Mouse (Mus musculus): ENCODE results near the gene Gm49373.
A peak's percentile ranks its signal among the peaks of the same experiment; 100 is the strongest.

Gene Gm49373

DNA sequence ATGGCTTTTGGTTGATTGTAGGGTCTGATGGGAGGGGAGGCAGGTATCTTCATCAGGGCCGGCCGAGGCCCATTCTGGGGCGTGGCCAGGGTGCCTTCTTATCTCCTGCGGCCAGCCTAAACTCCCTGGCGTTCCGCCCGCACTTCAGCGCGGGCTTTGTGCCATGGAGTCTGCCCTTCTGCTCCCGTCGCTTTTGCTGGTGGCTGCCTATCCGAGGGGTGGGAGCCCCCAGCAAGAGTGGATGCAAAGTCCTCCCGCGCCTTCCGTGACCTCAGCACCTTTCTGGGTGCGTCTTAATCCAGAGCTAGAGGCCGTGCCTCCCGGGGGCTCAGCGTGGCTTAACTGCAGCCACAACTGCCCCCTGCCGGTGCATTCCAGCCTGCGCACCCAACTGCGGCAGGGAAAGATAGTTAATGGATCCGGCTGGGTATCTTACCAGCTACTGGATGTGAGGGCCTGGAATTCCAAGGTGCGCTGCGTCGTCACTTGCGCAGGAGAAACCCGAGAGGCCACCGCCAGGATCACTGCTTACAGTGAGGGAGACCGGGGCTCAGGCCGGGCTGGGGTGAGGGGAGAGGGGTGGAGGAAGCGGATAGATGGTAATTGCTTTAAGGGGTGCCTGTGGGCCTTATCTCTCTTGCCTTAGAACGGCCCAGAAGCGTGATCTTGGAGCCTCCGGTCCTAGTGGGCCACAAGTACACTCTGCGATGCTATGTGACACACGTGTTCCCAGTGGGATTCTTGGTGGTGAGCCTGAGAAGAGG lies 43.4 kb downstream of the Gm49373 start, which contains the start of gene Icam4:
Icam4 (plus strand) TSS at position 83 of the 764 bp plus-strand sequence.
- no peak for TF ChIP-seq POU5F1 (IDR thresholded peaks at IDR 0.05; ENCODE audit: borderline replicate concordance, low read length)
- TF ChIP-seq CTCF (conservative IDR thresholded peaks at IDR 0.05; ENCODE audit: low read length): peak; percentile 84
- peaks cover 26% of the 10 kb centered on the region for H3K27me3 ChIP-seq (ENCODE audit: insufficient read depth, low read length)
- peaks cover 45% of the 10 kb centered on the region for H3K36me3 ChIP-seq (ENCODE audit: insufficient read depth, low read length)
- peaks cover 93% of the 10 kb centered on the region for H3K4me1 ChIP-seq (replicated peaks; ENCODE audit: low read depth, low read length)
- H3K9me3 ChIP-seq (ENCODE audit: low read length): no peaks in the 10 kb centered on the region
- peak within 1 kb of the TSS; percentile 74 for H3K4me3 ChIP-seq (replicated peaks; ENCODE audit: low read length)

GRCm38 (mm10) chr9:21028560-21029110 lies 44.3 kb downstream of the Gm49373 start:
- peaks cover 54% of the 10 kb centered on the region for H3K36me3 ChIP-seq (ENCODE audit: insufficient read depth, low read length)
- H3K9me3 ChIP-seq (ENCODE audit: low read length): no peaks in the 10 kb centered on the region
- TF ChIP-seq POU5F1 (IDR thresholded peaks at IDR 0.05; ENCODE audit: borderline replicate concordance, low read length): no peak
- TF ChIP-seq NANOG (IDR thresholded peaks at IDR 0.05; ENCODE audit: borderline replicate concordance, low read length): no peak
- TF ChIP-seq CTCF (conservative IDR thresholded peaks at IDR 0.05; ENCODE audit: low read length): no peak
- peaks cover 19% of the 10 kb centered on the region for H3K27me3 ChIP-seq (ENCODE audit: insufficient read depth, low read length)
- peak overlapping the region; percentile 74 for H3K4me3 ChIP-seq (replicated peaks; ENCODE audit: low read length)
- H3K4me1 ChIP-seq (replicated peaks; ENCODE audit: low read depth, low read length): peaks cover 94% of the 10 kb centered on the region

- Histone ChIP-seq H3K4me1 (replicated peaks; ENCODE audit: low read depth, low read length) (peaks cover 93% of the 10 kb centered on the region), H3K36me3 (ENCODE audit: insufficient read depth, low read length) (peaks cover 60% of the 10 kb centered on the region), H3K9me3 (ENCODE audit: low read length) (no peaks in the 10 kb centered on the region), H3K4me3 (replicated peaks; ENCODE audit: low read length) (peak overlapping the region; percentile 27; the same call in 1 of the 2 replicates), H3K27me3 (ENCODE audit: insufficient read depth, low read length) (peaks cover 11% of the 10 kb centered on the region)
- TF ChIP-seq CTCF (conservative IDR thresholded peaks at IDR 0.05; ENCODE audit: low read length) (no peak), POU5F1 (IDR thresholded peaks at IDR 0.05; ENCODE audit: borderline replicate concordance, low read length) (no peak), NANOG (IDR thresholded peaks at IDR 0.05; ENCODE audit: borderline replicate concordance, low read length) (no peak)
Observed at GRCm38 (mm10) chr9:21027774-21028290, 45.1 kb downstream of the Gm49373 start.

- Histone ChIP-seq H3K4me3 (replicated peaks; ENCODE audit: low read length) (peak overlapping the region; percentile 37; the same call in 1 of the 2 replicates), H3K4me1 (replicated peaks; ENCODE audit: low read depth, low read length) (peaks cover 95% of the 10 kb centered on the region), H3K9me3 (ENCODE audit: low read length) (no peaks in the 10 kb centered on the region), H3K27me3 (ENCODE audit: insufficient read depth, low read length) (peaks cover 2% of the 10 kb centered on the region), H3K36me3 (ENCODE audit: insufficient read depth, low read length) (peaks cover 70% of the 10 kb centered on the region)
- TF ChIP-seq NANOG (IDR thresholded peaks at IDR 0.05; ENCODE audit: borderline replicate concordance, low read length) (no peak), POU5F1 (IDR thresholded peaks at IDR 0.05; ENCODE audit: borderline replicate concordance, low read length) (no peak), CTCF (conservative IDR thresholded peaks at IDR 0.05; ENCODE audit: low read length) (no peak)
Observed at GRCm38 (mm10) chr9:21026849-21027248, 46.0 kb downstream of the Gm49373 start.

- no peaks in the 10 kb centered on the region for H3K9me3 ChIP-seq (ENCODE audit: low read length)
- H3K36me3 ChIP-seq (ENCODE audit: insufficient read depth, low read length): peaks cover 85% of the 10 kb centered on the region
- H3K4me3 ChIP-seq (replicated peaks; ENCODE audit: low read length): peak overlapping the region; percentile 37; the same call in 1 of the 2 replicates
- peaks cover 97% of the 10 kb centered on the region for H3K4me1 ChIP-seq (replicated peaks; ENCODE audit: low read depth, low read length)
- no peaks in the 10 kb centered on the region for H3K27me3 ChIP-seq (ENCODE audit: insufficient read depth, low read length)
- TF ChIP-seq CTCF (conservative IDR thresholded peaks at IDR 0.05; ENCODE audit: low read length): no peak
- TF ChIP-seq NANOG (IDR thresholded peaks at IDR 0.05; ENCODE audit: borderline replicate concordance, low read length): no peak
- TF ChIP-seq POU5F1 (IDR thresholded peaks at IDR 0.05; ENCODE audit: borderline replicate concordance, low read length): no peak
Observed at GRCm38 (mm10) chr9:21025258-21025810, 47.6 kb downstream of the Gm49373 start.

DNA sequence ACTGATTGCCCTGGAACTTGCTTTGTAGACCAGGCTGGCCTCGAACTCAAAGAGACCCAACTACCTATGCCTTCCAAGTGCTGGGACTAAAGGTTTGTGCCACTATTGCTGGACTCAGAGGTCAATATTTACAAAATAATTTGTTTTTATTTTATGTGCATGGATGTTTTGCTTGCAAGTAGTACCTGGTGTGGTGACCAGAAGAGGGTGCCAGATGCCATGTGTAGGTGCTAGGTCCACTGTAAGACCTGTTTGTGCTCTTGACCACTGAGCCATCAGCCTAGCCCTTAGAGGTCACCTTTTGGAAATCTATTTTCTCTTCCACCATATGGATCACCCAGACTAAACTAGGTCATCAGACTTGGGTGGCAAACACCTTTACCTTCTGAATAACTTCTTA lies 50.2 kb downstream of the Gm49373 start:
- Histone ChIP-seq H3K27me3 (ENCODE audit: insufficient read depth, low read length) (no peaks in the 10 kb centered on the region), H3K36me3 (ENCODE audit: insufficient read depth, low read length) (peaks cover 96% of the 10 kb centered on the region), H3K4me3 (replicated peaks; ENCODE audit: low read length) (0 out of 2 replicates have a peak overlapping the region, but pooled peaks have one; percentile 7), H3K4me1 (replicated peaks; ENCODE audit: low read depth, low read length) (peaks cover 96% of the 10 kb centered on the region), H3K9me3 (ENCODE audit: low read length) (no peaks in the 10 kb centered on the region)
- TF ChIP-seq NANOG (IDR thresholded peaks at IDR 0.05; ENCODE audit: borderline replicate concordance, low read length) (no peak), CTCF (conservative IDR thresholded peaks at IDR 0.05; ENCODE audit: low read length) (no peak), POU5F1 (IDR thresholded peaks at IDR 0.05; ENCODE audit: borderline replicate concordance, low read length) (no peak)

DNA sequence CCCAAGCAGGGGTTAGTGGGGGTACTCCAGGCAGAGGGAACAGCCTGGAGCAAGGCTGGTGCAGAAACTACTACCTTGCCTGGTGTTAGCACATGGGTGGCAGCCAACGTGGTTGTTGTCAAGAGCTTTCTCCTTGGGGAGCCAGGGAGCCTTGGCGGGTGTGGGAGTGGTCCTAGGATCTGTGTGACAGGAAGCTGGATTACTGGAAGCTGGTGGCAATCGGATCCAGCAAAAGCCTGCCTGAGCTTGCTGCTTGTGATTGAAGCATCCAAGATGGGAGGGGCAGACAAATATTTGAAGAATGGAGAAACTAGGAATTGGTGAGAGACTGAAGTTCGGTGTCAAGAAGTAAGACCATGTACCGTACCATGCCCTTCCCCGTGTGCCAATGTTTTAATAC lies 50.6 kb downstream of the Gm49373 start:
- TF ChIP-seq CTCF (conservative IDR thresholded peaks at IDR 0.05; ENCODE audit: low read length) (no peak), NANOG (IDR thresholded peaks at IDR 0.05; ENCODE audit: borderline replicate concordance, low read length) (no peak), POU5F1 (IDR thresholded peaks at IDR 0.05; ENCODE audit: borderline replicate concordance, low read length) (no peak)
- H3K27me3 ChIP-seq (ENCODE audit: insufficient read depth, low read length): no peaks in the 10 kb centered on the region

DNA sequence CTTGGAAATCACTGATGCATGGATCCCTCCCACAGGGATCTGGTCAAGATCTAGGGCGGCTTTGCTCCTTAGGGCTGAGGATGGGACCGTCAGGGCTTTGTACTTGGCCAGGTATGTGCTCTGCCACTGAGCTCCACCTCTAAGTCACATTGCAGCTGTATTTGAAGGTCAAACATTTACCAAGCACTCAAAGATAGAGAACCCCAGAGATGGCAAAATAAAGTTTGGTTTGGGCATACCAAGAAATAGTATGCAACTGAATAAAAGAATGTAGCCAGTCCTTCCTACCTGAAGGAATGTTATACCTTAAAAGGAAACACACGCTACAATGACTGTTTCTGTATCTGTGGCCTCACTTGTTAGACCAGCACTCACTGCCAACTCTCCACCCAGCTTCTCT lies 51.5 kb downstream of the Gm49373 start:
- Histone ChIP-seq H3K27me3 (ENCODE audit: insufficient read depth, low read length) (no peaks in the 10 kb centered on the region), H3K36me3 (ENCODE audit: insufficient read depth, low read length) (peaks cover 92% of the 10 kb centered on the region), H3K9me3 (ENCODE audit: low read length) (no peaks in the 10 kb centered on the region), H3K4me1 (replicated peaks; ENCODE audit: low read depth, low read length) (peaks cover 92% of the 10 kb centered on the region), H3K4me3 (replicated peaks; ENCODE audit: low read length) (no peak overlapping the region)
- TF ChIP-seq NANOG (IDR thresholded peaks at IDR 0.05; ENCODE audit: borderline replicate concordance, low read length) (no peak), CTCF (conservative IDR thresholded peaks at IDR 0.05; ENCODE audit: low read length) (no peak), POU5F1 (IDR thresholded peaks at IDR 0.05; ENCODE audit: borderline replicate concordance, low read length) (no peak)

More for the DNA sequence above, 50.6 kb downstream of the Gm49373 start:
- H3K4me1 ChIP-seq (replicated peaks; ENCODE audit: low read depth, low read length): peaks cover 96% of the 10 kb centered on the region
- H3K9me3 ChIP-seq (ENCODE audit: low read length): no peaks in the 10 kb centered on the region
- H3K4me3 ChIP-seq (replicated peaks; ENCODE audit: low read length): 0 out of 2 replicates have a peak overlapping the region, but pooled peaks have one; percentile 7
- peaks cover 96% of the 10 kb centered on the region for H3K36me3 ChIP-seq (ENCODE audit: insufficient read depth, low read length)
